Mouse (Mus musculus): ENCODE measurements at regions not wholly inside any gene's neighbourhood (a gene's known extent, or its start where the extent isn't known, plus 50 kb on each side); places are given as distances from the start of the nearest gene placed in this dataset.

GRCm38 (mm10) chr3:148634352-148634751 is 356.0 kb downstream of the Adgrl2 start:
- Histone ChIP-seq H3K27ac (ENCODE audit: insufficient read depth, low read depth, low read length) (no peak overlapping the region), H3K4me1 (ENCODE audit: control insufficient read depth, insufficient read depth, low read length) (no peaks in the 10 kb centered on the region), H3K4me3 (ENCODE audit: insufficient read depth, low read length) (no peak overlapping the region)
- TF ChIP-seq CTCF (IDR thresholded peaks at IDR 0.05; ENCODE audit: low read depth, low read length) (no peak), POLR2A (IDR thresholded peaks at IDR 0.05; ENCODE audit: borderline replicate concordance, low read depth, low read length) (no peak)

DNA sequence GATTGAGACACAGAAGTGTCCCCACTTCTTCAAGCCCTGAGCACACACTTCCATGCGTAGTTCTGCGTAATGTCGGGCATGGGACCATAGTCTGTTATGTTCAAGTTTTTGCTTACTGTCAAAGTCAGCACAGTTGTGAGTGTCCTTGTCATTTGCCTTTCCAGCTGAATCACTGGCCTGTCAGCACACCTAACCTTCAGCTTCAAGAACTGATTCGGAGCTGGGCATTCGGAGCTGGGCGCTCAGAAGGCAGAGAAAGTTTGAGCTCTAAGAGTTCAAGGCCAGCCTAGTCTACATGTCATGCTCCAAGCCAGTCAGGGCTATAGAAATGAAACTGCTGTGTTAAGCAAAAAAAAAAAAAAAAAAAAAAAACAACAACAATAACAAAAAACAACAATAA is 357.1 kb downstream of the Adgrl2 start:
- TF ChIP-seq CTCF (IDR thresholded peaks at IDR 0.05; ENCODE audit: low read depth, low read length), result no peak
- H3K27ac ChIP-seq (ENCODE audit: insufficient read depth, low read depth, low read length), result no peak overlapping the region
- no peak overlapping the region for H3K4me3 ChIP-seq (ENCODE audit: insufficient read depth, low read length)
- no peaks in the 10 kb centered on the region for H3K4me1 ChIP-seq (ENCODE audit: control insufficient read depth, insufficient read depth, low read length)

GRCm38 (mm10) chr3:148632449-148632848 is 357.9 kb downstream of the Adgrl2 start:
- Histone ChIP-seq H3K4me1 (ENCODE audit: control insufficient read depth, insufficient read depth, low read length) (no peaks in the 10 kb centered on the region), H3K4me3 (ENCODE audit: insufficient read depth, low read length) (no peak overlapping the region), H3K27ac (ENCODE audit: insufficient read depth, low read depth, low read length) (no peak overlapping the region)
- TF ChIP-seq POLR2A (IDR thresholded peaks at IDR 0.05; ENCODE audit: borderline replicate concordance, low read depth, low read length) (no peak), CTCF (IDR thresholded peaks at IDR 0.05; ENCODE audit: low read depth, low read length) (no peak)

DNA sequence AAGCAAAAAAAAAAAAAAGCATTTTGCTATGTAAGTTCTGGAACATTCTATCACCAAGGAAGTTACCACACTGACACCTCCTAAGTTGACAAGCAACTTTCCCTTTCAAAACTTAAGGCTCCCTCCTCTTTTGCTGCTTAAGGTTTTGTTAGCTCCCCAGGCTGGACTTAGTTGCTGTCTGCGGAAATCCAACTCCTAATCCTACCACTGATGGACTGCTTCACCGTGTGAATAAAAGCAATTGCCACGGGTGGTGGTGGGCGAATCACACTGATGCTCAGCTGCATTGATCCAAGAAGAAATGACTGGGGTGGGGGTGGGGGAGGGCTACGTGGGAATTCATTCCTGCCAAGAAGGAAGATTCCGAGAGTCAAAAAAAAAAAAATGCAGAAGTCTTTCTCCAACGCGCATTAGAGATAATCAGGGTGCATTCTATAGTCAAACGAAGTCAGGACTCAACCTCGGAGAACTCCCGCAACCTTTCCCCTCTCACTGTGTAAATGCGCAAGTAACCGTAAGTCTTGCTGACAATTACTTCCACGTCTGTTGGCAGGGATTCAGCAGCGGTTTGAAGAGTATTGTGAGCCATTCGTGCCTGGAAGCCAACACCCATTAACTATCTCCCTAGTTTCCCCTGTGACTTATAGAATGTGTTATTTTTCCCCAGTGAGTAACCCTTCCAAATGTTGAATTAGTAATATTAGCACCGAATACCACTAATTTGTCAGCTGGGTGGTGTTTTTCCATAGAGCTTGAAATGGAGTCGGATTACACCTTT is 358.8 kb downstream of the Adgrl2 start:
- Histone ChIP-seq H3K4me1 (ENCODE audit: control insufficient read depth, insufficient read depth, low read length) (no peaks in the 10 kb centered on the region), H3K4me3 (ENCODE audit: insufficient read depth, low read length) (no peak overlapping the region), H3K27ac (ENCODE audit: insufficient read depth, low read depth, low read length) (no peak overlapping the region)
- no peak for TF ChIP-seq CTCF (IDR thresholded peaks at IDR 0.05; ENCODE audit: low read depth, low read length)
- no peak for TF ChIP-seq POLR2A (IDR thresholded peaks at IDR 0.05; ENCODE audit: borderline replicate concordance, low read depth, low read length)

GRCm38 (mm10) chr3:148630865-148631264 is 359.5 kb downstream of the Adgrl2 start:
- Histone ChIP-seq H3K27ac (ENCODE audit: insufficient read depth, low read depth, low read length) (no peak overlapping the region), H3K4me3 (ENCODE audit: insufficient read depth, low read length) (no peak overlapping the region), H3K4me1 (ENCODE audit: control insufficient read depth, insufficient read depth, low read length) (no peaks in the 10 kb centered on the region)
- TF ChIP-seq CTCF (IDR thresholded peaks at IDR 0.05; ENCODE audit: low read depth, low read length), result no peak
- no peak for TF ChIP-seq POLR2A (IDR thresholded peaks at IDR 0.05; ENCODE audit: borderline replicate concordance, low read depth, low read length)

DNA sequence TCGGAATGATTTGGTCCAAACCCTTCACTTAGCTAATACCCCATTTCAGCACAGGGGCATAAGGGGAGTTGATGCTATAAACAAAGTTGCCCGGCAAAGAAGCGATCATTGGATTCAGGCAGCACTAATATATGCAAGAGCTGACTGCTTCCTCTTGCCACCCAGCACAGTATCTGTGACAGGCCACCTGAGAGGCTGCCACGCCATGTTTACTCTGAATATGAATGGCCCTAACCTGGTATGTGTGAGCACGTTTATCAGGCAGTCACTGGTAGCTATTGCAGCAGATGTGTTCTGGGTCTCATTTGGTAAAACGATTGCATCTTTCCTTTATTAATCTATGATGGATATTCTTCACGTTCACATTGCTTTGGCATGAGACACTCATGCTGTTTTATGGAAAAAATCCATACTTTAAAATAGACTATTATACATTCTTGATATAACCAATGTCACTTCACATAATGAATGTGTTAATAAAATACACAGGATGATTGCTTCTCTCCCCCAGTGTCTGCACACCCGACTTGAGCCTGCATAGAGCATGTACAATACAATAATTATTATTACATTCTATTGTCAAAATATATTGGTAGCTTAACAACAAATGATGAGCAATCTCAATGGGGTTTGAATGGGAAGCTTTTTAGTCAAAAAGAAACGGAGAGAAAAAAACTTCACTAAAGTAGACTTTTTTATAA is 375.2 kb downstream of the Adgrl2 start:
- Histone ChIP-seq H3K27ac (ENCODE audit: insufficient read depth, low read depth, low read length) (no peak overlapping the region), H3K4me3 (ENCODE audit: insufficient read depth, low read length) (no peak overlapping the region), H3K4me1 (ENCODE audit: control insufficient read depth, insufficient read depth, low read length) (no peaks in the 10 kb centered on the region)
- TF ChIP-seq CTCF (IDR thresholded peaks at IDR 0.05; ENCODE audit: low read depth, low read length) (no peak), POLR2A (IDR thresholded peaks at IDR 0.05; ENCODE audit: borderline replicate concordance, low read depth, low read length) (no peak)

GRCm38 (mm10) chr3:148613443-148613842 is 376.9 kb downstream of the Adgrl2 start:
- H3K27ac ChIP-seq (ENCODE audit: insufficient read depth, low read depth, low read length), result no peak overlapping the region
- H3K4me3 ChIP-seq (ENCODE audit: insufficient read depth, low read length), result no peak overlapping the region
- no peak for TF ChIP-seq POLR2A (IDR thresholded peaks at IDR 0.05; ENCODE audit: borderline replicate concordance, low read depth, low read length)
- TF ChIP-seq CTCF (IDR thresholded peaks at IDR 0.05; ENCODE audit: low read depth, low read length), result no peak
- H3K4me1 ChIP-seq (ENCODE audit: control insufficient read depth, insufficient read depth, low read length), result no peaks in the 10 kb centered on the region

DNA sequence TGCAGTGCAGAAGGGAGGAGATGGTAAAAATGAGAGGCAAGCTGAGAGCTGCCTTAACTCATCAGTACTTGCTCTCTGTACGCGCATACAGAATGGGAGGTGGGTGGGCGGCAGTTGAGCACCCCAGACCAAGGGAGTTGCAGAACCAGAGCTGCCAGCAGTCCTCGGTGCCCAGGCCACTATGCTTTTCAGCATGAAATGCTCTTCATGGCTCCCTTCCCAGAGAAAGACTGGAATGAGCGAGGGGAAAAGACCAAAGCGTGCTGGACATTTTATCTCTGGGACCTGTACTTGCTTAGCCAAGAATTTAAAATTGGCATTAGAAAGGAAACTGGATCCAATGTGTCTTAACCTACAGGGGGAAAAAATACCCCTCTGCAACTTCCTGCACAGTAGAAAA is 387.1 kb downstream of the Adgrl2 start:
- Histone ChIP-seq H3K4me1 (ENCODE audit: control insufficient read depth, insufficient read depth, low read length) (no peaks in the 10 kb centered on the region), H3K27ac (ENCODE audit: insufficient read depth, low read depth, low read length) (no peak overlapping the region), H3K4me3 (ENCODE audit: insufficient read depth, low read length) (no peak overlapping the region)
- no peak for TF ChIP-seq CTCF (IDR thresholded peaks at IDR 0.05; ENCODE audit: low read depth, low read length)
- TF ChIP-seq POLR2A (IDR thresholded peaks at IDR 0.05; ENCODE audit: borderline replicate concordance, low read depth, low read length), result no peak

- TF ChIP-seq POLR2A (IDR thresholded peaks at IDR 0.05; ENCODE audit: borderline replicate concordance, low read depth, low read length) (no peak), CTCF (IDR thresholded peaks at IDR 0.05; ENCODE audit: low read depth, low read length) (no peak)
- Histone ChIP-seq H3K4me1 (ENCODE audit: control insufficient read depth, insufficient read depth, low read length) (no peaks in the 10 kb centered on the region), H3K4me3 (ENCODE audit: insufficient read depth, low read length) (no peak overlapping the region), H3K27ac (ENCODE audit: insufficient read depth, low read depth, low read length) (no peak overlapping the region)
Measured at GRCm38 (mm10) chr3:148602730-148603255, 387.6 kb downstream of the Adgrl2 start.

GRCm38 (mm10) chr3:148595561-148595960 is 394.8 kb downstream of the Adgrl2 start:
- no peak for TF ChIP-seq POLR2A (IDR thresholded peaks at IDR 0.05; ENCODE audit: borderline replicate concordance, low read depth, low read length)
- no peak for TF ChIP-seq CTCF (IDR thresholded peaks at IDR 0.05; ENCODE audit: low read depth, low read length)
- Histone ChIP-seq H3K4me1 (ENCODE audit: control insufficient read depth, insufficient read depth, low read length) (no peaks in the 10 kb centered on the region), H3K4me3 (ENCODE audit: insufficient read depth, low read length) (no peak overlapping the region), H3K27ac (ENCODE audit: insufficient read depth, low read depth, low read length) (no peak overlapping the region)
